Mouse (Mus musculus): ENCODE measurements around the gene Cacnb2. TPM values are rescaled to one million over a fixed set of nuclear protein-coding genes. Genes with fewer than 3 reads are reported as not detected.

The Cacnb2 gene
- total and polyA plus RNA-seq, 2 experiments from 2014 or later, result 12.1 to 71.6 TPM

DNA sequence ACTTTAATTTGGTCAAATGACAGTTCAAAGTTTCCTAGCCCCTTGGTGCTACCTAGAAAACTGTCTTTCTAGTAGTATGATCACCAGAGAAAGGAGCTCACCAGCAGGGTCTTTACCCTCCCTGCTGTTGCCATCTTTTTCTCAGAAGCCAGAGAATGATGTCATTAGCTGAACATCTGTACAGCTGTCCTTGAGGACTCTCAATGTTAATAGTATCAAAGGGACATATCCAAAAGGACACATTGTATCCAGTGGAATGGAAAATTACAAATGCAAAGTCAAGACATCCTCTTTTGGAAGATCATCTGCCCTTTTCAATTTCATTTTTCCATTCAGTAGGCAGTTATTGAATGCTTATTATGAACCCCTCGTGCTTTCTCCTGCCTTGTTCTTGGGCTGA lies 247.9 kb downstream of the Cacnb2 start:
- no peaks in the 10 kb centered on the region for H3K27me3 ChIP-seq (ENCODE audit: control insufficient read depth, insufficient read depth, low read length)
- 82% methylated on average over 1 of the region's 1 CpGs for WGBS
- ATAC-seq (ENCODE audit: insufficient read depth, low read depth) (no peak), DNase-seq (ENCODE audit: low spot score) (no peak)
- H3K4me3 ChIP-seq (ENCODE audit: low read depth, low read length), result no peak overlapping the region
- no peaks in the 10 kb centered on the region for H3K36me3 ChIP-seq (replicated peaks; ENCODE audit: control insufficient read depth, insufficient read depth, low read length)
- no peaks in the 10 kb centered on the region; the same call in 1 of the 2 replicates for H3K4me1 ChIP-seq (ENCODE audit: control insufficient read depth, insufficient read depth)
- no peak overlapping the region for H3K4me2 ChIP-seq (ENCODE audit: low read depth, low read length)
- TF ChIP-seq CTCF (IDR thresholded peaks at IDR 0.05; ENCODE audit: low read depth) (no peak), EP300 (IDR thresholded peaks at IDR 0.05; ENCODE audit: low read depth) (no peak)
- no peaks in the 10 kb centered on the region for H3K9me3 ChIP-seq (replicated peaks; ENCODE audit: control insufficient read depth, low read length)
- no peak overlapping the region for H3K9ac ChIP-seq (replicated peaks; ENCODE audit: low read depth, low read length)
- H3K27ac ChIP-seq (ENCODE audit: low read depth), result no peak overlapping the region

GRCm38 (mm10) chr2:14851383-14851782 lies 248.5 kb downstream of the Cacnb2 start:
- Histone ChIP-seq H3K4me3 (ENCODE audit: low read depth, low read length) (no peak overlapping the region), H3K4me1 (ENCODE audit: control insufficient read depth, insufficient read depth) (no peaks in the 10 kb centered on the region; the same call in 1 of the 2 replicates), H3K9me3 (replicated peaks; ENCODE audit: control insufficient read depth, low read length) (no peaks in the 10 kb centered on the region), H3K4me2 (ENCODE audit: low read depth, low read length) (no peak overlapping the region), H3K27me3 (ENCODE audit: control insufficient read depth, insufficient read depth, low read length) (no peaks in the 10 kb centered on the region), H3K9ac (replicated peaks; ENCODE audit: low read depth, low read length) (no peak overlapping the region), H3K27ac (ENCODE audit: low read depth) (no peak overlapping the region), H3K36me3 (replicated peaks; ENCODE audit: control insufficient read depth, insufficient read depth, low read length) (no peaks in the 10 kb centered on the region)
- ATAC-seq (ENCODE audit: insufficient read depth, low read depth) (0 out of 2 replicates have a peak, but pooled peaks have one; percentile 27), DNase-seq (ENCODE audit: low spot score) (no peak)
- WGBS, result 75% methylated on average over 1 of the region's 1 CpGs
- TF ChIP-seq EP300 (IDR thresholded peaks at IDR 0.05; ENCODE audit: low read depth) (no peak), CTCF (IDR thresholded peaks at IDR 0.05; ENCODE audit: low read depth) (peak; percentile 41)

DNA sequence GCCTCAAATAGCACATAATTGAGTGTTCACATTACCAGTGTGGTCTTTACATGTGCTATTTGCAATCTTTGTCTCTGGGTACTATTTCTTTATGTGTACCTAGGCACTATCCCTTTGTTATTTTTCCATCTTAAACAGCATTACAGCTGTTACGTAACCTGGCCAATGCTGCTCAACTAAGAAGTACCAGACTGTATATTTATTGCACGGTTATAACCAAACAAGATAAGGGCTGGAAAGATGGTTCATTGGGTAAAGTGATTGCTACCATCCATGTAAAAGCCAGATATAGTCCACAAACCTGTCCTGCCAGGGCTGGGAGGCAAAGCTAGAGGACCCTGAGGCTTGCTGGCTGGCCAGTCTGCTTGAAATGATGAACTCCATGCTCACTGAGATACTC lies 251.2 kb downstream of the Cacnb2 start:
- Histone ChIP-seq H3K9ac (replicated peaks; ENCODE audit: low read depth, low read length) (no peak overlapping the region), H3K4me1 (ENCODE audit: control insufficient read depth, insufficient read depth) (no peaks in the 10 kb centered on the region), H3K36me3 (replicated peaks; ENCODE audit: control insufficient read depth, insufficient read depth, low read length) (no peaks in the 10 kb centered on the region), H3K4me3 (ENCODE audit: low read depth, low read length) (no peak overlapping the region), H3K27ac (ENCODE audit: low read depth) (no peak overlapping the region), H3K27me3 (ENCODE audit: control insufficient read depth, insufficient read depth, low read length) (no peaks in the 10 kb centered on the region), H3K4me2 (ENCODE audit: low read depth, low read length) (no peak overlapping the region), H3K9me3 (replicated peaks; ENCODE audit: control insufficient read depth, low read length) (no peaks in the 10 kb centered on the region)
- DNase-seq (ENCODE audit: low spot score) (no peak), ATAC-seq (ENCODE audit: insufficient read depth, low read depth) (no peak)
- 84% methylated on average over 2 of the region's 2 CpGs for WGBS
- no peak for TF ChIP-seq CTCF (IDR thresholded peaks at IDR 0.05; ENCODE audit: low read depth)
- no peak for TF ChIP-seq EP300 (IDR thresholded peaks at IDR 0.05; ENCODE audit: low read depth)

GRCm38 (mm10) chr2:14858301-14858700 lies 255.4 kb downstream of the Cacnb2 start:
- Histone ChIP-seq H3K27ac (ENCODE audit: low read depth) (no peak overlapping the region), H3K9me3 (replicated peaks; ENCODE audit: control insufficient read depth, low read length) (no peaks in the 10 kb centered on the region), H3K27me3 (ENCODE audit: control insufficient read depth, insufficient read depth, low read length) (no peaks in the 10 kb centered on the region), H3K4me2 (ENCODE audit: low read depth, low read length) (no peak overlapping the region), H3K4me1 (ENCODE audit: control insufficient read depth, insufficient read depth) (no peaks in the 10 kb centered on the region), H3K36me3 (replicated peaks; ENCODE audit: control insufficient read depth, insufficient read depth, low read length) (no peaks in the 10 kb centered on the region), H3K4me3 (ENCODE audit: low read depth, low read length) (no peak overlapping the region), H3K9ac (replicated peaks; ENCODE audit: low read depth, low read length) (no peak overlapping the region)
- WGBS, result 95% methylated on average over 1 of the region's 1 CpGs
- ATAC-seq (ENCODE audit: insufficient read depth, low read depth) (no peak), DNase-seq (ENCODE audit: low spot score) (no peak)
- no peak for TF ChIP-seq CTCF (IDR thresholded peaks at IDR 0.05; ENCODE audit: low read depth)
- no peak for TF ChIP-seq EP300 (IDR thresholded peaks at IDR 0.05; ENCODE audit: low read depth)

DNA sequence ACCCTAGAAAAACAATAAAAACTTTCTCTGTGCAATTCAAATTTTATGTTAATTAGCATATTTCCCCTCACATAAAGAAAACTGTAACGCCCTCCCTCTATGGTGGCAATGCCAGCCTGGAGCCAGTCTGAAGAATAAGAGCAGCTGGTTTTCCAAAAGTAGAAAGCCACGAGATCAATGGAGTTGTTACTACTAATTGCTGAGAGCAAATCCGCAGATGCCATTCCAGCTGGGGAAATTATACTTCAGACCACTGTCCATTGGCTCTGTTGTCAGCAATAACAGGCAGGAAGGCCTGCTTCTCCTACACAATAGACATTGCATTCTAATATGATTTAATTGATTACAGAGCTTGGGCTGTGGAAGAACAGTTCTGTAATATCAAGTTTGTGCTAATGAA lies 257.5 kb downstream of the Cacnb2 start:
- ATAC-seq (ENCODE audit: insufficient read depth, low read depth) (no peak), DNase-seq (ENCODE audit: low spot score) (no peak)
- H3K4me2 ChIP-seq (ENCODE audit: low read depth, low read length), result no peak overlapping the region
- no peak overlapping the region for H3K4me3 ChIP-seq (ENCODE audit: low read depth, low read length)
- H3K4me1 ChIP-seq (ENCODE audit: control insufficient read depth, insufficient read depth), result peaks cover 3% of the 10 kb centered on the region; the same call in 1 of the 2 replicates
- H3K27ac ChIP-seq (ENCODE audit: low read depth), result no peak overlapping the region
- no peaks in the 10 kb centered on the region for H3K36me3 ChIP-seq (replicated peaks; ENCODE audit: control insufficient read depth, insufficient read depth, low read length)
- TF ChIP-seq EP300 (IDR thresholded peaks at IDR 0.05; ENCODE audit: low read depth) (no peak), CTCF (IDR thresholded peaks at IDR 0.05; ENCODE audit: low read depth) (no peak)
- H3K9me3 ChIP-seq (replicated peaks; ENCODE audit: control insufficient read depth, low read length), result no peaks in the 10 kb centered on the region
- 86% methylated on average over 3 of the region's 3 CpGs for WGBS
- H3K27me3 ChIP-seq (ENCODE audit: control insufficient read depth, insufficient read depth, low read length), result no peaks in the 10 kb centered on the region
- no peak overlapping the region for H3K9ac ChIP-seq (replicated peaks; ENCODE audit: low read depth, low read length)

DNA sequence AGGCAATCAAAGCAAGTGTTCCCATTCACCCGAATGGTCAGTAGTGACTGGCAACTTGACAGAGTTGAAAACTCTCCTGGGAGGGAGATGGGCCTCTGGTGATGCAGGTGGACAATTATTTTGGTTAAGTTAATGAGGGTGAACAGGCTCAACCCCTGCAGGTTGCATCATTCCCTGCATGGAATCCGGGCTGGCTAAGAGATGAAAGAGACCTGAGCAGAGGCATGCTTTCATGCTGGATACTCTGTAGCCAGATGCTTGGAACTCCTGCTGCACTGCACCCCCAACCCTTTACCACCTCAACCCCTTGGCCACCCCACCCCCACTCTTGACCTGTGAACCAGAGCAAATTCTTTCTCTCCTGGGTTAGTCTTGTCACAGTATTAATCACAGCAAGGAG lies 258.7 kb downstream of the Cacnb2 start:
- WGBS, result 47% methylated on average over 2 of the region's 2 CpGs
- no peak overlapping the region for H3K27ac ChIP-seq (ENCODE audit: low read depth)
- H3K9ac ChIP-seq (replicated peaks; ENCODE audit: low read depth, low read length), result no peak overlapping the region
- H3K27me3 ChIP-seq (ENCODE audit: control insufficient read depth, insufficient read depth, low read length), result no peaks in the 10 kb centered on the region
- H3K4me2 ChIP-seq (ENCODE audit: low read depth, low read length), result no peak overlapping the region
- no peaks in the 10 kb centered on the region for H3K36me3 ChIP-seq (replicated peaks; ENCODE audit: control insufficient read depth, insufficient read depth, low read length)
- TF ChIP-seq CTCF (IDR thresholded peaks at IDR 0.05; ENCODE audit: low read depth), result no peak
- no peak for TF ChIP-seq EP300 (IDR thresholded peaks at IDR 0.05; ENCODE audit: low read depth)
- DNase-seq (ENCODE audit: low spot score), result no peak
- H3K4me3 ChIP-seq (ENCODE audit: low read depth, low read length), result no peak overlapping the region
- peaks cover 6% of the 10 kb centered on the region; the same call in 1 of the 2 replicates for H3K4me1 ChIP-seq (ENCODE audit: control insufficient read depth, insufficient read depth)
- H3K9me3 ChIP-seq (replicated peaks; ENCODE audit: control insufficient read depth, low read length), result no peaks in the 10 kb centered on the region
- ATAC-seq (ENCODE audit: insufficient read depth, low read depth), result no peak
